14 mouse cellular contexts compared by ENCODE assay signal in genomic region chr3:65723664-65724063, GRCm38 (mm10).
"Had no signal": no experiment of that assay in that cellular context is flagged by ENCODE, and none has a peak within 500 bp of the region (broad histone marks: within the 10 kb centered on the region; RNA-seq: fewer than 3 reads in every experiment).

No protein-coding gene starts in this region.

- H3K36me3 ChIP-seq: limb, embryonic 12.5 days; limb, embryonic 15.5 days; liver, embryonic 12.5 days; liver, embryonic 15.5 days had no signal

- H3K4me3 ChIP-seq: limb, embryonic 12.5 days; limb, embryonic 15.5 days; liver, embryonic 12.5 days; liver, embryonic 15.5 days had no signal

- H3K4me1 ChIP-seq: limb, embryonic 15.5 days; liver, embryonic 12.5 days; liver, embryonic 15.5 days had no signal

- H3K9ac ChIP-seq: limb, embryonic 12.5 days; limb, embryonic 15.5 days; liver, embryonic 12.5 days; liver, embryonic 15.5 days had no signal

- ATAC-seq: hindbrain, embryonic 16.5 days; intestine, embryonic 16.5 days; liver, embryonic 12.5 days had no signal

- H3K9me3 ChIP-seq: limb, embryonic 12.5 days; limb, embryonic 15.5 days; liver, embryonic 12.5 days; liver, embryonic 15.5 days had no signal

- H3K27me3 ChIP-seq: limb, embryonic 12.5 days; limb, embryonic 15.5 days; liver, embryonic 12.5 days; liver, embryonic 15.5 days had no signal

- DNase-seq: left cerebral cortex, postnatal 4 days; lung, adult 2 months; lung, postnatal 14 days; lung, postnatal 4 days; midbrain, embryonic 14.5 days; thymus, adult 18-20 months; thymus, postnatal 36 days had no signal

- H3K27ac ChIP-seq: limb, embryonic 12.5 days; limb, embryonic 15.5 days; liver, embryonic 12.5 days; liver, embryonic 15.5 days had no signal

- H3K4me2 ChIP-seq: limb, embryonic 12.5 days; limb, embryonic 15.5 days; liver, embryonic 12.5 days; liver, embryonic 15.5 days; midbrain, embryonic 11.5 days had no signal
